ENCODE assay signal across 18 mouse cellular contexts in genomic region chr13:72283701-72284100, GRCm38 (mm10).
"Had no signal": no experiment of that assay in that cellular context is flagged by ENCODE, and none has a peak within 500 bp of the region (broad histone marks: within the 10 kb centered on the region; RNA-seq: fewer than 3 reads in every experiment).

No protein-coding gene starts in this region.

- H3K36me3 ChIP-seq: midbrain, embryonic 10.5 days; midbrain, embryonic 12.5 days; neural tube, embryonic 13.5 days; neural tube, embryonic 15.5 days had no signal

- H3K9ac ChIP-seq: lung, embryonic 14.5 days; midbrain, embryonic 12.5 days; neural tube, embryonic 13.5 days; neural tube, embryonic 15.5 days had no signal

- H3K9me3 ChIP-seq: midbrain, embryonic 10.5 days; midbrain, embryonic 12.5 days; neural tube, embryonic 13.5 days; neural tube, embryonic 15.5 days had no signal

- H3K4me2 ChIP-seq: lung, embryonic 14.5 days; midbrain, embryonic 12.5 days; neural tube, embryonic 13.5 days; neural tube, embryonic 15.5 days had no signal

- ATAC-seq: midbrain, embryonic 16.5 days had no signal

- H3K4me3 ChIP-seq: midbrain, embryonic 10.5 days; midbrain, embryonic 12.5 days; myocyte; neural tube, embryonic 13.5 days; neural tube, embryonic 15.5 days had no signal

- H3K27ac ChIP-seq: midbrain, embryonic 10.5 days; midbrain, embryonic 12.5 days; neural tube, embryonic 13.5 days; neural tube, embryonic 15.5 days had no signal

- DNase-seq: lung, adult 18-20 months; lung, embryonic 14.5 days; lung, postnatal 10 days; lung, postnatal 4 days; midbrain, embryonic 14.5 days; right cerebral cortex, adult 18-20 months; right cerebral cortex, postnatal 25 days; right cerebral cortex, postnatal 4 days; spleen, adult 18-20 months; thymus, adult 18-20 months; thymus, postnatal 14 days; thymus, postnatal 36 days had no signal
